Mouse (Mus musculus): ENCODE data around the gene Treh.

DNA sequence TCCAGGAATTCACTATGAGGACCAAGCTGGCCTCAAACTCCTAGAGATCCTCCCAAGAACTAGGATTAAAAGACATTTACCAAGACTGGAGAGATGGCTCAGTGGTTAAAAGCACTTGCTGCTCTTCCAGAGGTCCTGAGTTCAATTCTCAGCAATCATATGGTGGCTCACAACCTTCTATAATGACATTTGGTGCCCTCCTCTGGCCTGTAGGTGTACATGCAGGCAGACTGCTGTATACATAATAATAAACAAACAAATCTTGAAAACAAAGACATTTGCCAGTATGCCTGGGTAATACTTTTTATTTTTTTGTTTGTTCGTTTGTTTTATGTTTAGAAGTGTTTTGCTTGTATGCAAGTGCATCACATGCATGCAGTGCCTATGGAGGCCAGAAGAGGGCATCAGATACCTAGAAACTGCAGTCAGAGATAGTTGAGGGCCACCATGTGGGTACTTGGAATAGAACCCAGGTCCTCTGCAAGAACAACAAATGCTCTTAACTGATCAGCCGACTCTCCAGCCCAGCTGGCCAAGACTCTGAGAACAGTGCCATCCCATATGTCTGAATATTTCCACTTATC is 5.3 kb downstream of the Treh start:
- TF ChIP-seq CTCF (conservative IDR thresholded peaks at IDR 0.05; ENCODE audit: insufficient read depth, insufficient read length, low read depth, low read length) (peak; percentile 28; the same call in 1 of the 2 replicates), POLR2A (IDR thresholded peaks at IDR 0.05; ENCODE audit: low read depth, low read length) (no peak)

Data from kidney, adult 2 months (tissue).